Mouse (Mus musculus) stomach, postnatal 0 days (tissue): ENCODE data around the gene Prkcb. TPM values are rescaled to one million over a fixed set of nuclear protein-coding genes. Genes with fewer than 3 reads are reported as not detected.

Experiments used
- ATAC-seq: fragments of 200-750 bp; cut with Nextera tagmentation; 2 replicates; pipeline ENCODE4 v1.8.0; 2017; ENCODE audit not compliant: low FRiP score, low TSS enrichment
- DNase-seq: peaks from one replicate; pipeline ENCODE4 v3.0.0-alpha.2; 2016; ENCODE audit warnings: low spot score
- H3K27ac ChIP-seq: fragments of 300-500 bp; sonication (generic); replicated peaks from 2 replicates; pipeline ENCODE4 v1.5.1; 2014; ENCODE audit warnings: mild to moderate bottlenecking, control low read depth
- H3K27me3 ChIP-seq: fragments of 300-500 bp; sonication (generic); 2 replicates; pipeline ENCODE4 v1.6.1; 2014; ENCODE audit warnings: low read length; ENCODE audit not compliant: control insufficient read depth, insufficient read depth
- H3K36me3 ChIP-seq: fragments of 300-500 bp; sonication (generic); 2 replicates; pipeline ENCODE4 v1.6.1; 2014; ENCODE audit warnings: low read length, mixed read lengths; ENCODE audit not compliant: control insufficient read depth, insufficient read depth
- H3K4me1 ChIP-seq: fragments of 300-500 bp; sonication (generic); replicated peaks from 2 replicates; pipeline ENCODE4 v1.6.1; 2014; ENCODE audit warnings: antibody characterized with exemption; ENCODE audit not compliant: control insufficient read depth, insufficient read depth
- H3K4me2 ChIP-seq: fragments of 300-500 bp; sonication (generic); replicated peaks from 2 replicates; pipeline ENCODE4 v1.6.1; 2014; ENCODE audit warnings: low read depth, mild to moderate bottlenecking, control low read depth, moderate library complexity
- H3K4me3 ChIP-seq: fragments of 300-500 bp; sonication (generic); 2 replicates; pipeline ENCODE4 v1.5.1; 2014; ENCODE audit warnings: low read depth, low read length, control low read depth
- H3K9ac ChIP-seq: fragments of 300-500 bp; sonication (generic); 2 replicates; pipeline ENCODE4 v1.6.1; 2014; ENCODE audit warnings: mild to moderate bottlenecking, low read length, control low read depth, mixed read lengths
- H3K9me3 ChIP-seq: fragments of 300-500 bp; sonication (generic); 2 replicates; pipeline ENCODE4 v1.6.1; 2016; ENCODE audit warnings: low read length; ENCODE audit not compliant: control insufficient read depth
- CTCF ChIP-seq: IDR thresholded peaks from 2 replicates; pipeline ENCODE4 v1.5.1; 2016; ENCODE audit warnings: antibody characterized with exemption, low read depth, mild to moderate bottlenecking, moderate library complexity
- EP300 ChIP-seq: optimal IDR thresholded peaks from 2 replicates; pipeline ENCODE3; 2016; ENCODE audit warnings: antibody characterized with exemption
- WGBS: fragments of 180-500 bp; shearing (Covaris S2); extraction: QIAGEN DNeasy Blood & Tissue Kit; methylation state at CpG from one replicate; pipeline ENCODE4 v1.1.7; 2014; 5-methylcytosine and 5-hydroxymethylcytosine counted together
- polyA plus RNA-seq: library from polyadenylated mRNA; unstranded; fragments of >200 nt; fragmentation: Nextera tagmentation; extraction: Ambion mirVana; gene quantifications from 2 replicates; pipeline ENCODE4 v1.2.1, GENCODE M21; 2015

Gene Prkcb
- polyA plus RNA-seq, 1 experiment from 2014 or later = 7.9 TPM

- WGBS = 82% methylated on average over 8 of the region's 8 CpGs
- no peak overlapping the region for H3K27ac ChIP-seq
- no peak overlapping the region for H3K9ac ChIP-seq
- no peaks in the 10 kb centered on the region for H3K36me3 ChIP-seq
- TF ChIP-seq EP300 (no peak), CTCF (no peak)
- no peaks in the 10 kb centered on the region for H3K4me1 ChIP-seq
- DNase-seq (no peak), ATAC-seq (no peak)
- no peaks in the 10 kb centered on the region for H3K27me3 ChIP-seq
- H3K4me3 ChIP-seq = no peak overlapping the region
- H3K4me2 ChIP-seq = no peak overlapping the region
- H3K9me3 ChIP-seq = no peaks in the 10 kb centered on the region
These were observed 355.1 kb downstream of the Prkcb start for GRCm38 (mm10) chr7:122643676-122644075.

GRCm38 (mm10) chr7:122649306-122649705 is 360.8 kb downstream of the Prkcb start:
- WGBS = 77% methylated on average over 10 of the region's 10 CpGs
- no peak for TF ChIP-seq CTCF
- TF ChIP-seq EP300 = no peak
- Histone ChIP-seq H3K9ac (no peak overlapping the region), H3K4me2 (no peak overlapping the region), H3K4me1 (no peaks in the 10 kb centered on the region), H3K4me3 (no peak overlapping the region), H3K36me3 (no peaks in the 10 kb centered on the region), H3K9me3 (no peaks in the 10 kb centered on the region), H3K27ac (no peak overlapping the region), H3K27me3 (no peaks in the 10 kb centered on the region)
- DNase-seq = no peak
- ATAC-seq = no peak

- WGBS = 83% methylated on average over 3 of the region's 3 CpGs
- Histone ChIP-seq H3K27ac (no peak overlapping the region), H3K9ac (no peak overlapping the region), H3K4me3 (no peak overlapping the region), H3K36me3 (no peaks in the 10 kb centered on the region), H3K9me3 (no peaks in the 10 kb centered on the region), H3K27me3 (no peaks in the 10 kb centered on the region), H3K4me2 (no peak overlapping the region), H3K4me1 (no peaks in the 10 kb centered on the region)
- ATAC-seq (no peak), DNase-seq (no peak)
- TF ChIP-seq CTCF (no peak), EP300 (no peak)
These were observed 364.0 kb downstream of the Prkcb start for GRCm38 (mm10) chr7:122652523-122652922.

GRCm38 (mm10) chr7:122656671-122657070 is 368.1 kb downstream of the Prkcb start:
- TF ChIP-seq CTCF (no peak), EP300 (no peak)
- Histone ChIP-seq H3K27ac (no peak overlapping the region), H3K4me1 (no peaks in the 10 kb centered on the region), H3K4me2 (no peak overlapping the region), H3K27me3 (no peaks in the 10 kb centered on the region), H3K9ac (no peak overlapping the region), H3K36me3 (no peaks in the 10 kb centered on the region), H3K4me3 (no peak overlapping the region), H3K9me3 (no peaks in the 10 kb centered on the region)
- DNase-seq (no peak), ATAC-seq (no peak)
- 88% methylated on average over 3 of the region's 3 CpGs for WGBS

GRCm38 (mm10) chr7:122657423-122658126 is 369.0 kb downstream of the Prkcb start:
- H3K9me3 ChIP-seq = no peaks in the 10 kb centered on the region
- H3K27ac ChIP-seq = no peak overlapping the region
- DNase-seq (no peak), ATAC-seq (no peak)
- no peak overlapping the region for H3K4me2 ChIP-seq
- no peak overlapping the region for H3K9ac ChIP-seq
- H3K27me3 ChIP-seq = no peaks in the 10 kb centered on the region
- no peak for TF ChIP-seq EP300
- TF ChIP-seq CTCF = no peak
- H3K36me3 ChIP-seq = no peaks in the 10 kb centered on the region
- no peak overlapping the region for H3K4me3 ChIP-seq
- H3K4me1 ChIP-seq = no peaks in the 10 kb centered on the region
- WGBS = 75% methylated on average over 5 of the region's 5 CpGs

- no peaks in the 10 kb centered on the region for H3K4me1 ChIP-seq
- no peaks in the 10 kb centered on the region for H3K36me3 ChIP-seq
- H3K4me2 ChIP-seq = no peak overlapping the region
- no peak for DNase-seq
- H3K9ac ChIP-seq = no peak overlapping the region
- H3K9me3 ChIP-seq = no peaks in the 10 kb centered on the region
- 42% methylated on average over 7 of the region's 7 CpGs for WGBS
- TF ChIP-seq EP300 = no peak
- TF ChIP-seq CTCF = no peak
- ATAC-seq = no peak
- H3K4me3 ChIP-seq = no peak overlapping the region
- no peak overlapping the region for H3K27ac ChIP-seq
- no peaks in the 10 kb centered on the region for H3K27me3 ChIP-seq
These were observed 376.9 kb downstream of the Prkcb start for GRCm38 (mm10) chr7:122665311-122666049.
